Mouse (Mus musculus) bone marrow macrophage, adult 2 months (primary cell): ENCODE data around the gene Zfp423.

ENCODE experiments used
- CTCF ChIP-seq: IDR thresholded peaks from 2 replicates; pipeline ENCODE4 v1.5.1; 2012; ENCODE audit warnings: low read depth, mild to moderate bottlenecking, low read length, moderate library complexity
- POLR2A ChIP-seq: IDR thresholded peaks from 2 replicates; pipeline ENCODE4 v1.6.1; 2012; ENCODE audit warnings: mild to moderate bottlenecking, low read depth, low read length, borderline replicate concordance

GRCm38 (mm10) chr8:87833339-87833738 lies 126.1 kb downstream of the Zfp423 start:
- TF ChIP-seq CTCF (no peak), POLR2A (no peak)
